Mouse (Mus musculus) brain, embryonic 14.5 days (tissue): ENCODE measurements around the gene Tgif2.
"Not testable (repeated sequence)": the region's sequence is repeated elsewhere in the genome, so short reads cannot be mapped to it uniquely, and the experiment has no call there.

Experiments
- CTCF ChIP-seq: fragments of 200-500 bp; IDR thresholded peaks from 2 replicates; pipeline ENCODE4 v1.5.1; 2012; ENCODE audit warnings: inconsistent platforms, mild to moderate bottlenecking, moderate library complexity, borderline replicate concordance; ENCODE audit not compliant: insufficient read depth, insufficient read length; ENCODE audit errors: extremely low read depth
- POLR2A ChIP-seq: fragments of 200-500 bp; IDR thresholded peaks from 2 replicates; pipeline ENCODE4 v1.6.1; 2012; ENCODE audit warnings: mild to moderate bottlenecking, inconsistent platforms, borderline replicate concordance; ENCODE audit not compliant: poor library complexity, insufficient read depth, insufficient read length, severe bottlenecking; ENCODE audit errors: extremely low read depth

- peak; percentile 49; the same call in 1 of the 2 replicates for TF ChIP-seq CTCF
- TF ChIP-seq POLR2A, result not testable (repeated sequence)
These were observed 14.4 kb downstream of the Tgif2 start for GRCm38 (mm10) chr2:156853999-156854771.
